Mouse (Mus musculus) thymus, postnatal 0 days (tissue): ENCODE measurements around the gene Zdhhc8. TPM values are rescaled to one million over a fixed set of nuclear protein-coding genes. Genes with fewer than 3 reads are reported as not detected.

ENCODE experiments used
- microRNA counts: library from miRNA; unstranded; fragments of <30 nt; microRNA quantifications from one replicate; lab custom pipeline; 2015
- microRNA-seq: library from miRNA; unstranded; fragments of <30 nt; microRNA quantifications from one replicate; pipeline ENCODE4, GENCODE M21; 2016; ENCODE audit warnings: borderline number of aligned reads
- polyA plus RNA-seq: library from polyadenylated mRNA; unstranded; fragments of >200 nt; fragmentation: Nextera tagmentation; extraction: Ambion mirVana; gene quantifications from 2 replicates; pipeline ENCODE4 v1.2.1, GENCODE M21; 2015

Zdhhc8 gene
- polyA plus RNA-seq, 1 experiment from 2014 or later = 25.2 TPM

MicroRNAs within 50 kb of the gene (microRNA counts, 519-probe panel; counts per million panel counts)
- 473 counts per million, percentile 71 among the panel's probes with 10 or more counts for microRNA mmu-miR-1306 (lab: Ali Mortazavi, UCI)

Small RNAs within 50 kb of the gene (microRNA-seq; reads per million reads assigned to microRNA genes)
- not detected for gene Gm24572
- 295 reads per million, percentile 59 among the genes with 10 or more reads in this experiment for gene Mir1306

Other genes with a start within 250 kb of the Zdhhc8 start
- 125 and 128 TPM in 2 replicates for gene Dgcr6, start 182.3 kb downstream of the Zdhhc8 start, polyA plus RNA-seq
- gene Prodh, start 144.9 kb downstream of the Zdhhc8 start, polyA plus RNA-seq = 29.2 and 29.5 TPM in 2 replicates
- gene Rtn4r, start 107.5 kb downstream of the Zdhhc8 start, polyA plus RNA-seq = 0.31 and 0.68 TPM in 2 replicates
- gene Ccdc188, start 17.3 kb downstream of the Zdhhc8 start, polyA plus RNA-seq = 0.13 TPM in 1 of 2 replicates, not detected in the other
- 86.9 and 88.5 TPM in 2 replicates for gene Trmt2a, start 13.5 kb upstream of the Zdhhc8 start, polyA plus RNA-seq
- gene Ranbp1, start 13.6 kb upstream of the Zdhhc8 start, polyA plus RNA-seq = 582 and 637 TPM in 2 replicates
- 2.4 and 6.3 TPM in 2 replicates for gene Gm49776, start 23.2 kb upstream of the Zdhhc8 start, polyA plus RNA-seq
- gene Dgcr8, start 54.1 kb upstream of the Zdhhc8 start, polyA plus RNA-seq = 25.1 and 27.8 TPM in 2 replicates
- 37.1 and 41.2 TPM in 2 replicates for gene Tango2, start 113.0 kb upstream of the Zdhhc8 start, polyA plus RNA-seq
- gene Arvcf, start 113.0 kb upstream of the Zdhhc8 start, polyA plus RNA-seq = 31.2 and 40.0 TPM in 2 replicates
- 11.3 and 12.3 TPM in 2 replicates for gene Txnrd2, start 191.2 kb upstream of the Zdhhc8 start, polyA plus RNA-seq
- 73.8 and 83.6 TPM in 2 replicates for gene Comt, start 191.7 kb upstream of the Zdhhc8 start, polyA plus RNA-seq